Mouse (Mus musculus) effector memory CD4-positive, alpha-beta T cell, adult 5 months (primary cell): ENCODE measurements around the gene Gnpda2. TPM values are rescaled to one million over a fixed set of nuclear protein-coding genes. Genes with fewer than 3 reads are reported as not detected.

ENCODE experiments used
- polyA plus RNA-seq: library from polyadenylated mRNA; unstranded; fragments of 100-300 nt; shearing (Covaris generic); gene quantifications from one replicate; pipeline ENCODE4 v1.2.1, GENCODE M21; 2017

Gene Gnpda2
- 31.2 TPM for polyA plus RNA-seq

GRCm38 (mm10) chr5:69591640-69592461 lies at the start of gene Gnpda2:
TSS of gene Gnpda2 (minus strand) at chr5:69592340.

GRCm38 (mm10) chr5:69556628-69557403 lies 35.3 kb downstream of the Gnpda2 start, which contains the start of gene Guf1:
TSS of gene Guf1 (plus strand) at chr5:69556923.

GRCm38 (mm10) chr5:69542489-69542888 lies 49.7 kb downstream of the Gnpda2 start, which contains the start of gene Yipf7:
TSS of gene Yipf7 (minus strand) at chr5:69542648.

Other genes starting within 250 kb of the Gnpda2 start
- not detected for gene Yipf7, start 49.7 kb downstream of the Gnpda2 start, polyA plus RNA-seq
- 27.3 TPM for gene Guf1, start 35.4 kb downstream of the Gnpda2 start, polyA plus RNA-seq